Mouse (Mus musculus): ENCODE data around the gene Cacna1e. TPM values are rescaled to one million over a fixed set of nuclear protein-coding genes. Genes with fewer than 3 reads are reported as not detected.

Gene Cacna1e
- polyA plus RNA-seq, 1 experiment from 2014 or later = 1.0 TPM

GRCm38 (mm10) chr1:154723537-154724286 is 160.6 kb downstream of the Cacna1e start:
- H3K9me3 ChIP-seq = no peaks in the 10 kb centered on the region
- H3K4me1 ChIP-seq = peaks cover 29% of the 10 kb centered on the region
- H3K27ac ChIP-seq (replicated peaks) = no peak overlapping the region
- 2% methylated on average over 19 of the region's 19 CpGs for WGBS
- H3K4me3 ChIP-seq = peak overlapping the region; percentile 48
- peaks cover 72% of the 10 kb centered on the region for H3K27me3 ChIP-seq (replicated peaks; ENCODE audit: low read depth, poor library complexity, severe bottlenecking)
- peak; percentile 73 for DNase-seq (ENCODE audit: low spot score)
- H3K36me3 ChIP-seq (replicated peaks) = no peaks in the 10 kb centered on the region

GRCm38 (mm10) chr1:154723078-154723477 is 161.2 kb downstream of the Cacna1e start:
- 41% methylated on average over 6 of the region's 6 CpGs for WGBS
- H3K4me3 ChIP-seq = peak overlapping the region; percentile 48
- DNase-seq (ENCODE audit: low spot score) = no peak

GRCm38 (mm10) chr1:154715596-154715995 is 168.7 kb downstream of the Cacna1e start:
- WGBS = 78% methylated on average over 7 of the region's 7 CpGs
- Histone ChIP-seq H3K9me3 (no peaks in the 10 kb centered on the region), H3K4me3 (no peak overlapping the region), H3K36me3 (replicated peaks) (no peaks in the 10 kb centered on the region), H3K27ac (replicated peaks) (no peak overlapping the region), H3K4me1 (no peaks in the 10 kb centered on the region), H3K27me3 (replicated peaks; ENCODE audit: low read depth, poor library complexity, severe bottlenecking) (0 out of 2 replicates have a peak, but pooled peaks cover 5% of the 10 kb centered on the region)
- DNase-seq (ENCODE audit: low spot score) = no peak

More at GRCm38 (mm10) chr1:154723078-154723477, 161.2 kb downstream of the Cacna1e start:
- no peaks in the 10 kb centered on the region for H3K9me3 ChIP-seq
- H3K27me3 ChIP-seq (replicated peaks; ENCODE audit: low read depth, poor library complexity, severe bottlenecking) = peaks cover 66% of the 10 kb centered on the region
- no peak overlapping the region for H3K27ac ChIP-seq (replicated peaks)
- H3K36me3 ChIP-seq (replicated peaks) = no peaks in the 10 kb centered on the region
- H3K4me1 ChIP-seq = peaks cover 29% of the 10 kb centered on the region

GRCm38 (mm10) chr1:154712747-154713146 is 171.6 kb downstream of the Cacna1e start:
- DNase-seq (ENCODE audit: low spot score) = no peak
- 89% methylated on average over 4 of the region's 4 CpGs for whole genome bisulfite sequencing

GRCm38 (mm10) chr1:154707584-154708290 is 176.6 kb downstream of the Cacna1e start:
- Histone ChIP-seq H3K9me3 (no peaks in the 10 kb centered on the region), H3K27ac (replicated peaks) (no peak overlapping the region), H3K36me3 (replicated peaks) (no peaks in the 10 kb centered on the region), H3K27me3 (replicated peaks; ENCODE audit: low read depth, poor library complexity, severe bottlenecking) (no peaks in the 10 kb centered on the region), H3K4me1 (peaks cover 7% of the 10 kb centered on the region), H3K4me3 (no peak overlapping the region)
- 91% methylated on average over 4 of the region's 4 CpGs for WGBS
- DNase-seq (ENCODE audit: low spot score) = no peak

More at GRCm38 (mm10) chr1:154712747-154713146, 171.6 kb downstream of the Cacna1e start:
- Histone ChIP-seq H3K4me3 (no peak overlapping the region), H3K4me1 (no peaks in the 10 kb centered on the region), H3K27me3 (replicated peaks; ENCODE audit: low read depth, poor library complexity, severe bottlenecking) (no peaks in the 10 kb centered on the region), H3K9me3 (no peaks in the 10 kb centered on the region), H3K27ac (replicated peaks) (no peak overlapping the region), H3K36me3 (replicated peaks) (no peaks in the 10 kb centered on the region)

GRCm38 (mm10) chr1:154706974-154707373 is 177.3 kb downstream of the Cacna1e start:
- peaks cover 10% of the 10 kb centered on the region for H3K4me1 ChIP-seq
- DNase-seq (ENCODE audit: low spot score) = no peak
- 91% methylated on average over 8 of the region's 8 CpGs for WGBS
- H3K36me3 ChIP-seq (replicated peaks) = no peaks in the 10 kb centered on the region
- no peak overlapping the region for H3K4me3 ChIP-seq
- no peaks in the 10 kb centered on the region for H3K27me3 ChIP-seq (replicated peaks; ENCODE audit: low read depth, poor library complexity, severe bottlenecking)
- H3K9me3 ChIP-seq = no peaks in the 10 kb centered on the region
- H3K27ac ChIP-seq (replicated peaks) = no peak overlapping the region

GRCm38 (mm10) chr1:154705882-154706565 is 178.3 kb downstream of the Cacna1e start:
- Histone ChIP-seq H3K4me1 (peaks cover 10% of the 10 kb centered on the region), H3K36me3 (replicated peaks) (no peaks in the 10 kb centered on the region), H3K4me3 (no peak overlapping the region), H3K27me3 (replicated peaks; ENCODE audit: low read depth, poor library complexity, severe bottlenecking) (no peaks in the 10 kb centered on the region), H3K9me3 (no peaks in the 10 kb centered on the region), H3K27ac (replicated peaks) (no peak overlapping the region)
- no peak for DNase-seq (ENCODE audit: low spot score)
- WGBS = 85% methylated on average over 7 of the region's 7 CpGs

- DNase-seq (ENCODE audit: low spot score) = peak; percentile 47
- no peak overlapping the region for H3K27ac ChIP-seq (replicated peaks)
- H3K27me3 ChIP-seq (replicated peaks; ENCODE audit: low read depth, poor library complexity, severe bottlenecking) = no peaks in the 10 kb centered on the region
- 74% methylated on average over 11 of the region's 11 CpGs for WGBS
- no peaks in the 10 kb centered on the region for H3K36me3 ChIP-seq (replicated peaks)
- H3K4me3 ChIP-seq = no peak overlapping the region
- peaks cover 10% of the 10 kb centered on the region for H3K4me1 ChIP-seq
- no peaks in the 10 kb centered on the region for H3K9me3 ChIP-seq
Measured at GRCm38 (mm10) chr1:154704558-154705185, 179.6 kb downstream of the Cacna1e start.

GRCm38 (mm10) chr1:154702623-154703022 is 181.7 kb downstream of the Cacna1e start:
- H3K27me3 ChIP-seq (replicated peaks; ENCODE audit: low read depth, poor library complexity, severe bottlenecking) = no peaks in the 10 kb centered on the region
- no peaks in the 10 kb centered on the region for H3K9me3 ChIP-seq
- peaks cover 10% of the 10 kb centered on the region for H3K4me1 ChIP-seq
- no peak for DNase-seq (ENCODE audit: low spot score)
- 75% methylated on average over 2 of the region's 2 CpGs for WGBS
- H3K36me3 ChIP-seq (replicated peaks) = no peaks in the 10 kb centered on the region
- H3K4me3 ChIP-seq = no peak overlapping the region
- no peak overlapping the region for H3K27ac ChIP-seq (replicated peaks)

- whole genome bisulfite sequencing = 45% methylated on average over 14 of the region's 14 CpGs
Measured at GRCm38 (mm10) chr1:154688876-154689665, 195.2 kb downstream of the Cacna1e start.

GRCm38 (mm10) chr1:154686861-154687260 is 197.4 kb downstream of the Cacna1e start:
- H3K36me3 ChIP-seq (replicated peaks) = no peaks in the 10 kb centered on the region
- DNase-seq (ENCODE audit: low spot score) = no peak
- no peaks in the 10 kb centered on the region for H3K9me3 ChIP-seq
- WGBS = 70% methylated on average over 6 of the region's 6 CpGs
- H3K4me1 ChIP-seq = peaks cover 11% of the 10 kb centered on the region; the same call in 1 of the 2 replicates
- H3K27ac ChIP-seq (replicated peaks) = no peak overlapping the region
- H3K4me3 ChIP-seq = no peak overlapping the region
- H3K27me3 ChIP-seq (replicated peaks; ENCODE audit: low read depth, poor library complexity, severe bottlenecking) = no peaks in the 10 kb centered on the region

More at GRCm38 (mm10) chr1:154688876-154689665, 195.2 kb downstream of the Cacna1e start:
- Histone ChIP-seq H3K27ac (replicated peaks) (no peak overlapping the region), H3K27me3 (replicated peaks; ENCODE audit: low read depth, poor library complexity, severe bottlenecking) (no peaks in the 10 kb centered on the region), H3K4me3 (no peak overlapping the region), H3K36me3 (replicated peaks) (no peaks in the 10 kb centered on the region), H3K9me3 (no peaks in the 10 kb centered on the region), H3K4me1 (peaks cover 11% of the 10 kb centered on the region; the same call in 1 of the 2 replicates)
- DNase-seq (ENCODE audit: low spot score) = no peak

All from embryonic facial prominence, embryonic 10.5 days (tissue).